Mouse (Mus musculus): ENCODE data around the gene Olfr109.

Olfr109 gene

GRCm38 (mm10) chr17:37458616-37459015 lies at the start of gene Olfr109:
Gene Olfr109 (plus strand): TSS chr17:37458916.
- no peak for DNase-seq (ENCODE audit: low read depth, low spot score)

- no peak for DNase-seq (ENCODE audit: low read depth, low spot score)
Observed at GRCm38 (mm10) chr17:37413380-37413779, 45.3 kb upstream of the Olfr109 start.

GRCm38 (mm10) chr17:37445180-37445579 lies 13.5 kb upstream of the Olfr109 start, which contains the start of gene Olfr108:
Gene Olfr108 (plus strand): TSS chr17:37445480.
- DNase-seq (ENCODE audit: low read depth, low spot score) = no peak

- DNase-seq (ENCODE audit: low read depth, low spot score) = no peak
Observed at GRCm38 (mm10) chr17:37483452-37483851, 24.7 kb downstream of the Olfr109 start, which contains the start of gene H2-M2. Gene H2-M2 (minus strand): TSS chr17:37483552.

- no peak for DNase-seq (ENCODE audit: low read depth, low spot score)
Observed at GRCm38 (mm10) chr17:37491930-37492518, 33.3 kb downstream of the Olfr109 start, which contains the start of gene Olfr110. Gene Olfr110 (plus strand): TSS chr17:37492468.

- no peak for DNase-seq (ENCODE audit: low read depth, low spot score)
Observed at GRCm38 (mm10) chr17:37507730-37508129, 49.0 kb downstream of the Olfr109 start, which contains the start of gene Olfr111. Gene Olfr111 (plus strand): TSS chr17:37508030.

All from mesoderm, embryonic 11.5 days (tissue).